Mouse (Mus musculus): ENCODE data around the gene Bicc1.

DNA sequence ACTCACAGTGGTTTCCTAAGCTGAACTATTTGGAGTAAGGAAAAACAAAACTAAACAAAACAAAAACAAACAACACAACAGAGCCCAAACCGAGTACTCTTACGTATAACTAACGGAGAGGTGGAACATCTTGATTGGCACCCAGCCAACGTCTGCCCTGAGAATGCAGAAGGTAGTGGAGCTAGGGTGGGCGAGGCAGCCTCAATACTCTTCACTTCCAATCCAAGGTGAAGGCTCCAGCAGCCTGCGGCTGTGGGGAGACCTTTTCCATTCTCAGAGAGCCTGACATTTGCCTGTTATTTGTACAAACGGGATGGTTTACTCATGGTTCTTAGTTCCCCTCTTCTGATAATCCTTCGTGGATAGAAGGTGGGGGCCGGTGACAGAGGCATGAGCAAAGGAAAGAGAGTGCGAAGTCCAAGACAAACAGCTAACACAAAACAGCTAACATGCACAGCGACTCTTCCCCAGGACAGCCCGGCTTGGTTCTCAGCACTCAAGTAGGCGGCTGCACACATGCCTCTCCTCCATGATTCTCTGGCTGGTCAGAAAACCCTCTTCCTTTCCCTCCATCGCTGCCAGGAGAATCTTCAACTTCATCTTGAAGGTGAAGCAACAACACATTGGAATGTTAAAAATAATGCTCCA is 39.3 kb downstream of the Bicc1 start:
- TF ChIP-seq CTCF (IDR thresholded peaks at IDR 0.05; ENCODE audit: low read depth, low read length) = no peak
- no peak for TF ChIP-seq GATA1 (IDR thresholded peaks at IDR 0.05; ENCODE audit: borderline replicate concordance, low read length)
- TF ChIP-seq TAL1 (conservative IDR thresholded peaks at IDR 0.05; ENCODE audit: low read depth, low read length) = no peak
- no peak for TF ChIP-seq POLR2AphosphoS5 (IDR thresholded peaks at IDR 0.05; ENCODE audit: insufficient replicate concordance, low read depth, low read length)
- no peak for TF ChIP-seq GATA2 (IDR thresholded peaks at IDR 0.05; ENCODE audit: borderline replicate concordance, low read depth, low read length)

Data from G1E (cell line).